ENCODE assay signal across 8 mouse cellular contexts in the genomic region with DNA sequence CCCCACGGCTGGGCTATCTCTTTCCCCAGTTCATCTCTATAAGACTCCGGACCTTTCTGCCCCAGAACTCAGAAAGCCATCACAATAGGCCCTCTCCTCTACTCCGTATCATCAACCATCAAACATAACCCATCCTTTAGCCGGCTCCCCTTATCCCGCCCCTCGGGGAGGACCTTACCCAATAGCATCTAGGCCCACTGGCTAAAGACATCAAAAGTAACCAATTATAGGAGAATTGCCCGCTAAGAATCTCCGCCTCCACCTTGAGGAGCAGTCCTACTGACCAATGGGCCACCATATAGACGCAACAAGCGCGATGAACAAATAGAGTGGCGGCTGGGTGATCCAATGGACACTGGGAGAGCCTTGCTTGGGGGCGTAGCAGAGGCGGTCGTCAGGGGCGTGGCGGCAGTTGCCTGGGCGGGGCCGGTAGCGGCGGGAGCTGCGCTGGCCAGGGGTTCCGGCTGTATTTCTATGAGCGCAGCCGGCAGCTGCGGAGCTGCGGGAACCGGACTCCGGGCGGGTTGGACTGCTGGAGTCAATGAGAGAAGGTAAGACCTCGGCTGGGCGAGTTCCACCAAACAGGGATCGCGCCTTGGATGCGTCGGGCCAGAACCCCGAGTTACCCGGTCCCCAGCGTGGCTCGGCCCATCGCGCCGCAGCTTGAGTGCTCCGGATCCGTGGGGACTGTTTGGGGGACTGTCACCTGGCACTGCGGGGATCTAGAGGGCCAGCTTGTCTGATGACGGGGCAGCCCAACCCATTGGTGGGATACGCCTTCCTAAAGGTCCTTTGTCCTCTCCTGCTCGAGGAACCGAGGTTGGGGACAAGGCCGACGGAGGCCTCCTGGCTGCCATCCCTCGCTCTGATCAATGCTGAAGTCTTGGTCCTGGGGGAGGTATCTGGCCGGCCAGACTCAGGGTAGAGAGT. TPM values are rescaled to one million over a fixed set of nuclear protein-coding genes. Genes with fewer than 3 reads are reported as not detected.
DNase-seq lines count a peak whose midpoint lies in the region; ATAC-seq and TF ChIP-seq lines count a peak whose summit lies in the region.

TSS of gene Abhd2 (plus strand) at position 411 of the 930 bp plus-strand sequence.

- WGBS in heart, embryonic 12.5 days, result under 1% methylated on average over 54 of the region's 54 CpGs
- WGBS in kidney, postnatal 0 days, result under 1% methylated on average over 51 of the region's 54 CpGs
- WGBS in liver, embryonic 11.5 days, result under 1% methylated on average over 54 of the region's 54 CpGs
- WGBS in stomach, embryonic 14.5 days, result under 1% methylated on average over 54 of the region's 54 CpGs

- no peaks in the 10 kb centered on the region for H3K27me3 ChIP-seq in heart, embryonic 12.5 days (replicated peaks)
- H3K27me3 ChIP-seq in kidney, postnatal 0 days (ENCODE audit: insufficient read depth, low read length), result no peaks in the 10 kb centered on the region
- H3K27me3 ChIP-seq in liver, embryonic 11.5 days (replicated peaks; ENCODE audit: control insufficient read depth, insufficient read depth, low read length), result no peaks in the 10 kb centered on the region
- H3K27me3 ChIP-seq in stomach, embryonic 14.5 days (ENCODE audit: control insufficient read depth, insufficient read depth, low read length), result no peaks in the 10 kb centered on the region

- H3K4me3 ChIP-seq in heart, embryonic 12.5 days, result peak within 1 kb of the TSS; percentile 77
- H3K4me3 ChIP-seq in kidney, postnatal 0 days (replicated peaks; ENCODE audit: low read depth, low read length), result peak within 1 kb of the TSS; percentile 78
- H3K4me3 ChIP-seq in liver, embryonic 11.5 days (ENCODE audit: low read depth, low read length), result peak within 1 kb of the TSS; percentile 89
- peak within 1 kb of the TSS; percentile 69 for H3K4me3 ChIP-seq in stomach, embryonic 14.5 days (ENCODE audit: low read depth, low read length)

- H3K9ac ChIP-seq in heart, embryonic 12.5 days, result peak within 1 kb of the TSS; percentile 87
- peak within 1 kb of the TSS; percentile 78 for H3K9ac ChIP-seq in kidney, postnatal 0 days (ENCODE audit: low read depth, low read length)
- peak within 1 kb of the TSS; percentile 85 for H3K9ac ChIP-seq in liver, embryonic 11.5 days (ENCODE audit: low read depth, low read length)
- peak within 1 kb of the TSS; percentile 64 for H3K9ac ChIP-seq in stomach, embryonic 14.5 days (replicated peaks; ENCODE audit: low read depth, low read length)

- H3K9me3 ChIP-seq in heart, embryonic 12.5 days (replicated peaks), result no peaks in the 10 kb centered on the region
- H3K9me3 ChIP-seq in kidney, postnatal 0 days (replicated peaks; ENCODE audit: low read length), result no peaks in the 10 kb centered on the region
- H3K9me3 ChIP-seq in liver, embryonic 11.5 days (ENCODE audit: control insufficient read depth, low read length), result no peaks in the 10 kb centered on the region
- no peaks in the 10 kb centered on the region for H3K9me3 ChIP-seq in stomach, embryonic 14.5 days (ENCODE audit: control insufficient read depth, low read depth, low read length)

- ATAC-seq in erythroid progenitor cell, adult 5-6 weeks (replicated peaks; ENCODE audit: low FRiP score, poor library complexity, severe bottlenecking), result peak; percentile 85
- peak; percentile 98 for ATAC-seq in heart, embryonic 12.5 days (ENCODE audit: insufficient number of reproducible peaks, low FRiP score)
- ATAC-seq in kidney, postnatal 0 days (replicated peaks; ENCODE audit: low FRiP score, low read depth), result peak; percentile 100
- peak; percentile 97 for ATAC-seq in liver, embryonic 11.5 days (replicated peaks; ENCODE audit: low FRiP score)
- peak; percentile 100 for ATAC-seq in stomach, embryonic 14.5 days (ENCODE audit: insufficient number of reproducible peaks, insufficient read depth, low FRiP score, low read depth)

- TF ChIP-seq CTCF in kidney, postnatal 0 days (IDR thresholded peaks at IDR 0.05; ENCODE audit: low read depth), result peak; percentile 11; the same call in 1 of the 2 replicates

- peak within 1 kb of the TSS; percentile 56; the same call in 1 of the 2 replicates for H3K27ac ChIP-seq in heart, embryonic 12.5 days (ENCODE audit: poor library complexity, severe bottlenecking)
- peak within 1 kb of the TSS; percentile 78 for H3K27ac ChIP-seq in kidney, postnatal 0 days
- peak within 1 kb of the TSS; percentile 69 for H3K27ac ChIP-seq in liver, embryonic 11.5 days (ENCODE audit: low read depth, low read length)
- H3K27ac ChIP-seq in stomach, embryonic 14.5 days (ENCODE audit: low read length), result peak within 1 kb of the TSS; percentile 56; the same call in 1 of the 2 replicates

- peaks cover 46% of the 10 kb centered on the region for H3K4me1 ChIP-seq in heart, embryonic 12.5 days (replicated peaks)
- H3K4me1 ChIP-seq in kidney, postnatal 0 days (replicated peaks; ENCODE audit: insufficient read depth, low read length), result peaks cover 18% of the 10 kb centered on the region; the same call in 1 of the 2 replicates
- H3K4me1 ChIP-seq in liver, embryonic 11.5 days (replicated peaks; ENCODE audit: control insufficient read depth, insufficient read depth, low read length), result peaks cover 82% of the 10 kb centered on the region
- peaks cover 22% of the 10 kb centered on the region for H3K4me1 ChIP-seq in stomach, embryonic 14.5 days (ENCODE audit: control insufficient read depth, insufficient read depth, low read length)

- peak; percentile 99 for DNase-seq in CD4-positive helper T cell, adult 2 months (ENCODE audit: low read depth, low spot score)
- DNase-seq in brain, embryonic 18.5 days (ENCODE audit: low read depth, low spot score), result peak; percentile 98
- peak; percentile 100 for DNase-seq in kidney, postnatal 0 days (ENCODE audit: low spot score)
- peak; percentile 100 for DNase-seq in liver, embryonic 11.5 days (ENCODE audit: low spot score)
- peak; percentile 98 for DNase-seq in naive thymus-derived CD4-positive, alpha-beta T cell, adult 2 months (ENCODE audit: low read depth)

- peak within 1 kb of the TSS; percentile 91 for H3K4me2 ChIP-seq in heart, embryonic 12.5 days
- peak within 1 kb of the TSS; percentile 85 for H3K4me2 ChIP-seq in kidney, postnatal 0 days (ENCODE audit: low read length)
- H3K4me2 ChIP-seq in liver, embryonic 11.5 days, result peak within 1 kb of the TSS; percentile 95
- H3K4me2 ChIP-seq in stomach, embryonic 14.5 days (replicated peaks; ENCODE audit: low read depth, low read length), result peak within 1 kb of the TSS; percentile 70

- no peaks in the 10 kb centered on the region for H3K36me3 ChIP-seq in heart, embryonic 12.5 days
- no peaks in the 10 kb centered on the region for H3K36me3 ChIP-seq in kidney, postnatal 0 days (ENCODE audit: insufficient read depth, low read length)
- no peaks in the 10 kb centered on the region for H3K36me3 ChIP-seq in liver, embryonic 11.5 days (ENCODE audit: control insufficient read depth, insufficient read depth, low read length)
- no peaks in the 10 kb centered on the region; the same call in 1 of the 2 replicates for H3K36me3 ChIP-seq in stomach, embryonic 14.5 days (ENCODE audit: control insufficient read depth, insufficient read depth, low read length)

RNA-seq across cellular contexts. Expression of gene Abhd2, which starts in this region (rescaled TPM):
- 39.0 and 39.6 TPM in 2 replicates for total RNA-seq in erythroid progenitor cell, adult 5-6 weeks (2015; ENCODE audit: low replicate concordance)
- 21.9 and 27.0 TPM in 2 replicates for total RNA-seq in erythroid progenitor cell, adult 5-6 weeks (2017; ENCODE audit: low replicate concordance)
- polyA plus RNA-seq in heart, embryonic 12.5 days (2016; fragmentation: Nextera tagmentation; extraction: Ambion mirVana), result 5.6 and 5.8 TPM in 2 replicates
- polyA plus RNA-seq in kidney, postnatal 0 days (2015; fragmentation: Nextera tagmentation; extraction: Ambion mirVana), result 17.4 and 17.6 TPM in 2 replicates
- 11.5 and 13.4 TPM in 2 replicates for polyA plus RNA-seq in liver, embryonic 11.5 days (2014; fragmentation: Nextera tagmentation; extraction: Ambion mirVana)
- polyA plus RNA-seq in stomach, embryonic 14.5 days (2014; fragmentation: Nextera tagmentation; extraction: Ambion mirVana), result 15.0 and 16.7 TPM in 2 replicates

Comparison
In these comparisons a context has a peak if more than half of its experiments do, and no peak if none do; other contexts are left out.
1. Peak in every context shown above with its lines: DNase-seq, ATAC-seq, H3K4me3 ChIP-seq and H3K27ac ChIP-seq.